ENCODE assay signal across 28 mouse cellular contexts in genomic region chr13:5550354-5550753, GRCm38 (mm10).
DNase-seq lines count a peak whose midpoint lies in the region; ATAC-seq and TF ChIP-seq lines count a peak whose summit lies in the region.
"Had no signal": no experiment of that assay in that cellular context is flagged by ENCODE, and none has a peak within 500 bp of the region (broad histone marks: within the 10 kb centered on the region; RNA-seq: fewer than 3 reads in every experiment).

No protein-coding gene starts in this region.

- no peaks in the 10 kb centered on the region for H3K36me3 ChIP-seq in stomach, embryonic 14.5 days (ENCODE audit: control insufficient read depth, insufficient read depth, low read length)
- H3K36me3 ChIP-seq in stomach, postnatal 0 days (ENCODE audit: control insufficient read depth, insufficient read depth, low read length), result no peaks in the 10 kb centered on the region
- no peaks in the 10 kb centered on the region for H3K36me3 ChIP-seq in intestine, postnatal 0 days (ENCODE audit: control insufficient read depth, insufficient read depth)
- H3K36me3 ChIP-seq: G1E; heart, embryonic 12.5 days; heart, embryonic 15.5 days; hindbrain, embryonic 10.5 days; hindbrain, embryonic 13.5 days had no signal

- H3K4me3 ChIP-seq in stomach, embryonic 14.5 days (ENCODE audit: low read depth, low read length), result no peak overlapping the region
- no peak overlapping the region for H3K4me3 ChIP-seq in stomach, postnatal 0 days (ENCODE audit: low read depth, low read length)
- H3K4me3 ChIP-seq in intestine, postnatal 0 days (ENCODE audit: low read depth, low read length), result no peak overlapping the region
- H3K4me3 ChIP-seq: gastrocnemius, adult 2 months; heart, embryonic 12.5 days; heart, embryonic 15.5 days; hindbrain, embryonic 10.5 days; hindbrain, embryonic 13.5 days had no signal

- no peak overlapping the region for H3K9ac ChIP-seq in stomach, embryonic 14.5 days (replicated peaks; ENCODE audit: low read depth, low read length)
- no peak overlapping the region for H3K9ac ChIP-seq in stomach, postnatal 0 days (ENCODE audit: low read length)
- no peak overlapping the region for H3K9ac ChIP-seq in intestine, postnatal 0 days (ENCODE audit: low read depth, low read length)
- H3K9ac ChIP-seq: forebrain, postnatal 0 days; heart, embryonic 12.5 days; heart, embryonic 15.5 days; hindbrain, embryonic 13.5 days had no signal

- H3K27ac ChIP-seq in stomach, embryonic 14.5 days (ENCODE audit: low read length), result peak overlapping the region; percentile 44; the same call in 1 of the 2 replicates
- H3K27ac ChIP-seq in stomach, postnatal 0 days (replicated peaks), result peak overlapping the region; percentile 72
- H3K27ac ChIP-seq in intestine, postnatal 0 days (ENCODE audit: low read depth, low read length), result no peak overlapping the region
- H3K27ac ChIP-seq: gastrocnemius, adult 2 months; heart, embryonic 15.5 days; hindbrain, embryonic 10.5 days; hindbrain, embryonic 13.5 days; hindbrain, postnatal 0 days had no signal

- no peak overlapping the region for H3K4me2 ChIP-seq in stomach, embryonic 14.5 days (replicated peaks; ENCODE audit: low read depth, low read length)
- H3K4me2 ChIP-seq in stomach, postnatal 0 days (replicated peaks; ENCODE audit: low read depth), result no peak overlapping the region
- H3K4me2 ChIP-seq in intestine, postnatal 0 days (replicated peaks; ENCODE audit: low read depth), result no peak overlapping the region
- H3K4me2 ChIP-seq: heart, embryonic 12.5 days; heart, embryonic 15.5 days; hindbrain, embryonic 13.5 days had no signal

- WGBS in stomach, embryonic 14.5 days, result 69% methylated on average over 3 of the region's 3 CpGs
- WGBS in stomach, postnatal 0 days, result 54% methylated on average over 3 of the region's 3 CpGs
- 89% methylated on average over 3 of the region's 3 CpGs for WGBS in intestine, postnatal 0 days

- DNase-seq in ES-CJ7 (ENCODE audit: low read depth, low spot score) (peak; percentile 93), WW6 (ENCODE audit: low read depth, low spot score) (peak; percentile 42)
- DNase-seq in stomach, postnatal 0 days (ENCODE audit: low spot score), result peak; percentile 19
- no peak for DNase-seq in heart, adult 18-20 months
- DNase-seq in thymus, postnatal 36 days, result no peak
- DNase-seq: adrenal gland, postnatal 10 days; adrenal gland, postnatal 36 days; B cell, adult 2 months; cerebellum, adult 18-20 months; cerebellum, adult 9-10 months; cerebellum, postnatal 14 days; forebrain, postnatal 0 days; gastrocnemius, adult 2 months; gastrocnemius, postnatal 14 days; heart, adult 11 months; heart, postnatal 10 days; heart, postnatal 36 days had no signal

- peak; percentile 61 for TF ChIP-seq EP300 in stomach, postnatal 0 days (optimal IDR thresholded peaks at IDR 0.05)

- H3K4me1 ChIP-seq in stomach, embryonic 14.5 days (ENCODE audit: control insufficient read depth, insufficient read depth, low read length), result no peaks in the 10 kb centered on the region; the same call in 1 of the 2 replicates
- H3K4me1 ChIP-seq in stomach, postnatal 0 days (replicated peaks; ENCODE audit: control insufficient read depth, insufficient read depth), result no peaks in the 10 kb centered on the region
- no peaks in the 10 kb centered on the region for H3K4me1 ChIP-seq in intestine, postnatal 0 days (replicated peaks; ENCODE audit: control insufficient read depth, insufficient read depth, low read length)
- H3K4me1 ChIP-seq: hindbrain, embryonic 10.5 days; hindbrain, embryonic 13.5 days had no signal

- no peaks in the 10 kb centered on the region for H3K9me3 ChIP-seq in stomach, embryonic 14.5 days (ENCODE audit: control insufficient read depth, low read depth, low read length)
- H3K9me3 ChIP-seq in stomach, postnatal 0 days (ENCODE audit: control insufficient read depth, low read length), result no peaks in the 10 kb centered on the region
- no peaks in the 10 kb centered on the region for H3K9me3 ChIP-seq in intestine, postnatal 0 days (ENCODE audit: control insufficient read depth)
- H3K9me3 ChIP-seq: G1E; heart, embryonic 12.5 days; heart, embryonic 15.5 days; hindbrain, embryonic 10.5 days; hindbrain, embryonic 13.5 days had no signal

- no peak for TF ChIP-seq CTCF in stomach, postnatal 0 days (IDR thresholded peaks at IDR 0.05; ENCODE audit: low read depth)
- TF ChIP-seq CTCF in intestine, postnatal 0 days (IDR thresholded peaks at IDR 0.05; ENCODE audit: low read depth), result no peak

- no peaks in the 10 kb centered on the region for H3K27me3 ChIP-seq in stomach, embryonic 14.5 days (ENCODE audit: control insufficient read depth, insufficient read depth, low read length)
- H3K27me3 ChIP-seq in stomach, postnatal 0 days (ENCODE audit: control insufficient read depth, insufficient read depth, low read length), result no peaks in the 10 kb centered on the region
- H3K27me3 ChIP-seq in intestine, postnatal 0 days (replicated peaks; ENCODE audit: control insufficient read depth, insufficient read depth, low read length), result no peaks in the 10 kb centered on the region
- H3K27me3 ChIP-seq: CH12.LX; heart, embryonic 12.5 days; heart, embryonic 15.5 days; hindbrain, embryonic 13.5 days; Patski had no signal

- peak; percentile 72; the same call in 1 of the 2 replicates for ATAC-seq in stomach, embryonic 14.5 days (ENCODE audit: insufficient number of reproducible peaks, insufficient read depth, low FRiP score, low read depth)
- ATAC-seq in stomach, postnatal 0 days (ENCODE audit: low FRiP score, low TSS enrichment), result peak; percentile 72; the same call in 1 of the 2 replicates
- no peak for ATAC-seq in intestine, postnatal 0 days
- ATAC-seq: forebrain, postnatal 0 days; hindbrain, postnatal 0 days; inflammation-experienced regulatory T-cells, adult 6 months; Patski had no signal

Comparison
In these comparisons a context has a peak if more than half of its experiments do, and no peak if none do; other contexts are left out.
1. DNase-seq: peak in ES-CJ7 (single experiment), WW6 (single experiment) and stomach, postnatal 0 days (single experiment); none in heart, adult 18-20 months (0 of 2) and thymus, postnatal 36 days (0 of 2).